Mouse (Mus musculus): Measurements from ENCODE around the gene Rnf20. TPM values are rescaled to one million over a fixed set of nuclear protein-coding genes. Genes with fewer than 3 reads are reported as not detected.
"Not testable (repeated sequence)": the region's sequence is repeated elsewhere in the genome, so short reads cannot be mapped to it uniquely, and the experiment has no call there.

Gene Rnf20
- polyA plus RNA-seq, 1 experiment from 2014 or later = 23.2 TPM

- Histone ChIP-seq H3K4me3 (no peak overlapping the region), H3K4me2 (no peak overlapping the region), H3K9ac (no peak overlapping the region), H3K9me3 (replicated peaks) (no peaks in the 10 kb centered on the region), H3K27me3 (no peaks in the 10 kb centered on the region), H3K36me3 (no peaks in the 10 kb centered on the region), H3K27ac (no peak overlapping the region), H3K4me1 (replicated peaks) (no peaks in the 10 kb centered on the region)
- 68% methylated on average over 1 of the region's 1 CpGs for WGBS
- no peak for ATAC-seq (replicated peaks; ENCODE audit: insufficient number of reproducible peaks, insufficient read depth, low FRiP score, low read depth)
These were observed 26.3 kb upstream of the Rnf20 start for GRCm38 (mm10) chr4:49605459-49605858.

- no peak overlapping the region for H3K27ac ChIP-seq
- H3K4me2 ChIP-seq = no peak overlapping the region
- no peak for ATAC-seq (replicated peaks; ENCODE audit: insufficient number of reproducible peaks, insufficient read depth, low FRiP score, low read depth)
- no peak overlapping the region for H3K9ac ChIP-seq
- WGBS = 82% methylated on average over 10 of the region's 10 CpGs
- H3K4me1 ChIP-seq (replicated peaks) = no peaks in the 10 kb centered on the region
- H3K27me3 ChIP-seq = no peaks in the 10 kb centered on the region
- H3K36me3 ChIP-seq = no peaks in the 10 kb centered on the region
- H3K4me3 ChIP-seq = no peak overlapping the region
- no peaks in the 10 kb centered on the region for H3K9me3 ChIP-seq (replicated peaks)
These were observed 14.9 kb upstream of the Rnf20 start for GRCm38 (mm10) chr4:49616924-49617323.

GRCm38 (mm10) chr4:49619861-49620260 lies 11.9 kb upstream of the Rnf20 start:
- not testable (repeated sequence) for H3K4me3 ChIP-seq; H3K27ac ChIP-seq; H3K9ac ChIP-seq; H3K4me2 ChIP-seq; H3K4me1 ChIP-seq (replicated peaks); ATAC-seq (replicated peaks; ENCODE audit: insufficient number of reproducible peaks, insufficient read depth, low FRiP score, low read depth); H3K36me3 ChIP-seq; H3K27me3 ChIP-seq; H3K9me3 ChIP-seq (replicated peaks)
- WGBS = 83% methylated on average over 7 of the region's 7 CpGs

GRCm38 (mm10) chr4:49622272-49622671 lies 9.5 kb upstream of the Rnf20 start:
- H3K27me3 ChIP-seq = no peaks in the 10 kb centered on the region
- no peaks in the 10 kb centered on the region for H3K4me1 ChIP-seq (replicated peaks)
- H3K36me3 ChIP-seq = no peaks in the 10 kb centered on the region
- 78% methylated on average over 2 of the region's 2 CpGs for WGBS
- H3K9me3 ChIP-seq (replicated peaks) = no peaks in the 10 kb centered on the region
- H3K4me3 ChIP-seq = no peak overlapping the region
- no peak overlapping the region for H3K4me2 ChIP-seq
- ATAC-seq (replicated peaks; ENCODE audit: insufficient number of reproducible peaks, insufficient read depth, low FRiP score, low read depth) = no peak
- no peak overlapping the region for H3K9ac ChIP-seq
- no peak overlapping the region for H3K27ac ChIP-seq

- no peak for ATAC-seq (replicated peaks; ENCODE audit: insufficient number of reproducible peaks, insufficient read depth, low FRiP score, low read depth)
- Histone ChIP-seq H3K9ac (no peak overlapping the region), H3K36me3 (no peaks in the 10 kb centered on the region)
These were observed 7.9 kb upstream of the Rnf20 start for GRCm38 (mm10) chr4:49623916-49624315.

GRCm38 (mm10) chr4:49624969-49625368 lies 6.8 kb upstream of the Rnf20 start:
- not testable (repeated sequence) for H3K9ac ChIP-seq; H3K4me3 ChIP-seq; H3K4me2 ChIP-seq; H3K9me3 ChIP-seq (replicated peaks); H3K36me3 ChIP-seq; H3K27me3 ChIP-seq; ATAC-seq (replicated peaks; ENCODE audit: insufficient number of reproducible peaks, insufficient read depth, low FRiP score, low read depth); H3K4me1 ChIP-seq (replicated peaks); H3K27ac ChIP-seq
- 74% methylated on average over 4 of the region's 4 CpGs for WGBS

More at GRCm38 (mm10) chr4:49623916-49624315, 7.9 kb upstream of the Rnf20 start:
- 82% methylated on average over 4 of the region's 4 CpGs for WGBS
- Histone ChIP-seq H3K9me3 (replicated peaks) (no peaks in the 10 kb centered on the region), H3K27ac (no peak overlapping the region), H3K27me3 (no peaks in the 10 kb centered on the region), H3K4me1 (replicated peaks) (no peaks in the 10 kb centered on the region), H3K4me3 (no peak overlapping the region), H3K4me2 (no peak overlapping the region)

GRCm38 (mm10) chr4:49626973-49627372 lies 4.8 kb upstream of the Rnf20 start:
- Histone ChIP-seq H3K4me2 (no peak overlapping the region), H3K9me3 (replicated peaks) (no peaks in the 10 kb centered on the region)
- no peak for ATAC-seq (replicated peaks; ENCODE audit: insufficient number of reproducible peaks, insufficient read depth, low FRiP score, low read depth)

GRCm38 (mm10) chr4:49628941-49629340 lies 2.9 kb upstream of the Rnf20 start:
- Histone ChIP-seq H3K9me3 (replicated peaks) (no peaks in the 10 kb centered on the region), H3K36me3 (0 out of 2 replicates have a peak, but pooled peaks cover 3% of the 10 kb centered on the region), H3K27ac (no peak overlapping the region), H3K4me2 (no peak overlapping the region), H3K4me1 (replicated peaks) (peaks cover 10% of the 10 kb centered on the region), H3K27me3 (no peaks in the 10 kb centered on the region), H3K4me3 (no peak overlapping the region), H3K9ac (no peak overlapping the region)
- ATAC-seq (replicated peaks; ENCODE audit: insufficient number of reproducible peaks, insufficient read depth, low FRiP score, low read depth) = no peak
- 76% methylated on average over 5 of the region's 5 CpGs for WGBS

More at GRCm38 (mm10) chr4:49626973-49627372, 4.8 kb upstream of the Rnf20 start:
- 2% methylated on average over 3 of the region's 3 CpGs for WGBS
- H3K9ac ChIP-seq = no peak overlapping the region
- no peak overlapping the region for H3K4me3 ChIP-seq
- no peak overlapping the region for H3K27ac ChIP-seq
- H3K27me3 ChIP-seq = no peaks in the 10 kb centered on the region
- no peaks in the 10 kb centered on the region for H3K36me3 ChIP-seq
- 0 out of 2 replicates have a peak, but pooled peaks cover 3% of the 10 kb centered on the region for H3K4me1 ChIP-seq (replicated peaks)

GRCm38 (mm10) chr4:49632139-49632481 lies 304 bp downstream of the Rnf20 start:
- ATAC-seq (replicated peaks; ENCODE audit: insufficient number of reproducible peaks, insufficient read depth, low FRiP score, low read depth) = peak; percentile 51
- H3K36me3 ChIP-seq = peaks cover 16% of the 10 kb centered on the region
- peak overlapping the region; percentile 84 for H3K4me2 ChIP-seq
- H3K9ac ChIP-seq = peak overlapping the region; percentile 85
- 0% methylated on average over 30 of the region's 30 CpGs for WGBS
- H3K27ac ChIP-seq = peak overlapping the region; percentile 92
- H3K27me3 ChIP-seq = no peaks in the 10 kb centered on the region
- peak overlapping the region; percentile 84 for H3K4me3 ChIP-seq
- no peaks in the 10 kb centered on the region for H3K9me3 ChIP-seq (replicated peaks)
- peaks cover 15% of the 10 kb centered on the region for H3K4me1 ChIP-seq (replicated peaks)

GRCm38 (mm10) chr4:49637821-49638220 lies 6.0 kb downstream of the Rnf20 start:
- no peak for ATAC-seq (replicated peaks; ENCODE audit: insufficient number of reproducible peaks, insufficient read depth, low FRiP score, low read depth)
- H3K27ac ChIP-seq = no peak overlapping the region
- H3K36me3 ChIP-seq = peaks cover 47% of the 10 kb centered on the region
- no peak overlapping the region for H3K4me2 ChIP-seq
- H3K9me3 ChIP-seq (replicated peaks) = no peaks in the 10 kb centered on the region
- peaks cover 10% of the 10 kb centered on the region for H3K4me1 ChIP-seq (replicated peaks)
- WGBS = 88% methylated on average over 11 of the region's 11 CpGs
- no peaks in the 10 kb centered on the region for H3K27me3 ChIP-seq
- no peak overlapping the region for H3K4me3 ChIP-seq
- H3K9ac ChIP-seq = no peak overlapping the region

- Histone ChIP-seq H3K4me1 (replicated peaks) (no peaks in the 10 kb centered on the region), H3K27ac (no peak overlapping the region), H3K9me3 (replicated peaks) (no peaks in the 10 kb centered on the region), H3K4me2 (no peak overlapping the region), H3K27me3 (no peaks in the 10 kb centered on the region), H3K4me3 (no peak overlapping the region), H3K9ac (no peak overlapping the region), H3K36me3 (peaks cover 61% of the 10 kb centered on the region)
- no peak for ATAC-seq (replicated peaks; ENCODE audit: insufficient number of reproducible peaks, insufficient read depth, low FRiP score, low read depth)
- WGBS = 37% methylated on average over 2 of the region's 2 CpGs
These were observed 8.1 kb downstream of the Rnf20 start for GRCm38 (mm10) chr4:49639913-49640312.

- Histone ChIP-seq H3K4me2 (no peak overlapping the region), H3K36me3 (peaks cover 44% of the 10 kb centered on the region), H3K4me1 (replicated peaks) (0 out of 2 replicates have a peak, but pooled peaks cover 6% of the 10 kb centered on the region), H3K27ac (no peak overlapping the region), H3K27me3 (no peaks in the 10 kb centered on the region), H3K4me3 (no peak overlapping the region), H3K9ac (no peak overlapping the region), H3K9me3 (replicated peaks) (no peaks in the 10 kb centered on the region)
- no peak for ATAC-seq (replicated peaks; ENCODE audit: insufficient number of reproducible peaks, insufficient read depth, low FRiP score, low read depth)
- WGBS = 74% methylated on average over 1 of the region's 1 CpGs
These were observed 27.6 kb downstream of the Rnf20 start for GRCm38 (mm10) chr4:49659421-49659820.

Data from heart, embryonic 15.5 days (tissue).